Mouse (Mus musculus): ENCODE results near the gene Gm15155.
"Not testable (repeated sequence)": the region's sequence is repeated elsewhere in the genome, so short reads cannot be mapped to it uniquely, and the experiment has no call there.

DNA sequence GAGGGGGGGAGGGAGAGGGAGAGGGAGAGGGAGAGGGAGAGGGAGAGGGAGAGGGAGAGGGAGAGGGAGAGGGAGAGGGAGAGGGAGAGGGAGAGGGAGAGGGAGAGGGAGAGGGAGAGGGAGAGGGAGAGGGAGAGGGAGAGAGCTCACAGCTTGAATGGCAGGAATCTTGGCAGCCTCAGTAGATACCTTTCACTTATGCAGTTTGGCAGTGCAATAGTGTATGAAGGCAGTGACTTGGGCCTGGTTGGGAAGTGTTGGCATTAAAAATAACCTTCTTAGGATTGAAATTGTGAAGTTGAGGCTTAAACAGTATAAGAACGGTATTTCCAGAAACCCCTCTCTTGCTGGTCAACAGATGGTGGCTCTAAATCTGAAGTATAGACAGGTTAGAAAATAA is 65.9 kb downstream of the Gm15155 start:
- TF ChIP-seq POLR2A (IDR thresholded peaks at IDR 0.05; ENCODE audit: borderline replicate concordance, insufficient read depth, low read length); CTCF (IDR thresholded peaks at IDR 0.05; ENCODE audit: borderline replicate concordance, insufficient read depth, low read depth, low read length): not testable (repeated sequence)

All from cerebellum, adult 2 months (tissue).